Mouse (Mus musculus): ENCODE data around the gene Anapc13.

DNA sequence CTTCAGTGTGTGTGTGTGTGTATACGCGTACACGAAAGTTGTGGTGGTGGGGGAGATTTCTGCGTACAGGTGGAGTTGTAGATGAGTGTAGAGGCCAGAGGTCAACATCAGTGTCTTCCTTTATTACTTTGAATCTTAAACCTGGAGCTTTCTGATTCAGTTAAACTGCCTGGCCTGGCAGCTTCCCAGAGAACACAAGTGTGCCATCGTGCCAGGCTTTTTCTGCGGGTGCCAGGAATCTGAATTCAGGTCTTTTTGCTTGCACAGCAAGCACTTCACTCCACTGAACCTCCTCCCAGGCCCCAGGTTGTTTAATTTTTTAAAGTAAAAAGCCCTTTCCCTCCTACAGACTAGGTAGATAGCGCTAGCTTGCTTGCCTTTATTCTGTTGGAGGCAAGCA, 1.3 kb downstream of the Anapc13 start:
- TF ChIP-seq CTCF (IDR thresholded peaks at IDR 0.05; ENCODE audit: low read depth) (no peak), EP300 (optimal IDR thresholded peaks at IDR 0.05) (no peak)

Data from stomach, postnatal 0 days (tissue).